Mouse (Mus musculus): ENCODE results near the gene Tmem117.

Gene Tmem117

GRCm38 (mm10) chr15:94649071-94649765, 20.2 kb downstream of the Tmem117 start:
- peak; percentile 58 to 62 for DNase-seq

- no peak for DNase-seq
These were observed 20.7 kb downstream of the Tmem117 start for GRCm38 (mm10) chr15:94649766-94650120.

GRCm38 (mm10) chr15:94651350-94651749, 22.3 kb downstream of the Tmem117 start:
- DNase-seq: no peak

- no peak for DNase-seq
These were observed 23.2 kb downstream of the Tmem117 start for GRCm38 (mm10) chr15:94651969-94652842.

- no peak for DNase-seq
These were observed 23.8 kb downstream of the Tmem117 start for GRCm38 (mm10) chr15:94652843-94653206.

- DNase-seq: peak in 1 of 2 experiments; percentile 32
These were observed 26.8 kb downstream of the Tmem117 start for GRCm38 (mm10) chr15:94655811-94656323.

GRCm38 (mm10) chr15:94657882-94658281, 28.9 kb downstream of the Tmem117 start:
- DNase-seq: no peak

- no peak for DNase-seq
These were observed 29.5 kb downstream of the Tmem117 start for GRCm38 (mm10) chr15:94658392-94659111.

GRCm38 (mm10) chr15:94659112-94659437, 30.0 kb downstream of the Tmem117 start:
- DNase-seq: peak; percentile 36 to 41

GRCm38 (mm10) chr15:94660913-94661312, 31.9 kb downstream of the Tmem117 start:
- DNase-seq: no peak

GRCm38 (mm10) chr15:94661398-94661797, 32.4 kb downstream of the Tmem117 start:
- DNase-seq: peak; percentile 23 to 38

GRCm38 (mm10) chr15:94664612-94665011, 35.6 kb downstream of the Tmem117 start:
- DNase-seq: no peak

- DNase-seq: no peak
These were observed 52.1 kb downstream of the Tmem117 start for GRCm38 (mm10) chr15:94681135-94681534.

GRCm38 (mm10) chr15:94684269-94684668, 55.2 kb downstream of the Tmem117 start:
- DNase-seq: no peak

GRCm38 (mm10) chr15:94687176-94687575, 58.1 kb downstream of the Tmem117 start:
- DNase-seq: no peak

GRCm38 (mm10) chr15:94687629-94688028, 58.6 kb downstream of the Tmem117 start:
- no peak for DNase-seq

- no peak for DNase-seq
These were observed 60.3 kb downstream of the Tmem117 start for GRCm38 (mm10) chr15:94689195-94689883.

GRCm38 (mm10) chr15:94689884-94690231, 60.8 kb downstream of the Tmem117 start:
- DNase-seq: no peak

GRCm38 (mm10) chr15:94722759-94723158, 93.7 kb downstream of the Tmem117 start:
- peak; percentile 60 to 79 for DNase-seq

- no peak for DNase-seq
These were observed 103.1 kb downstream of the Tmem117 start for GRCm38 (mm10) chr15:94732104-94732503.

- peak; percentile 31 to 52 for DNase-seq
These were observed 140.2 kb downstream of the Tmem117 start for GRCm38 (mm10) chr15:94769227-94769626.

- peak in 1 of 2 experiments; percentile 30 for DNase-seq
These were observed 142.0 kb downstream of the Tmem117 start for GRCm38 (mm10) chr15:94770832-94771578.

All from cerebellum, postnatal 36 days (tissue).